Mouse (Mus musculus): ENCODE data around the gene Zw10. TPM values are rescaled to one million over a fixed set of nuclear protein-coding genes. Genes with fewer than 3 reads are reported as not detected.

Gene Zw10
- total RNA-seq (2023) = 41.8 to 47.2 TPM (median 45.3 TPM) in 4 replicates

GRCm38 (mm10) chr9:49055333-49056205 lies at the start of gene Zw10:
Gene Zw10 (plus strand): TSS chr9:49055613.

GRCm38 (mm10) chr9:49081107-49081506 lies 25.7 kb downstream of the Zw10 start, which contains the start of gene Tmprss5:
Gene Tmprss5 (plus strand): TSS chr9:49081260.

Other genes with a start within 250 kb of the Zw10 start
- gene Zbtb16, start 219.4 kb upstream of the Zw10 start, total RNA-seq (2023) = 0.22 TPM in 1 of 4 replicates, not detected in the others
- gene Htr3a, start 144.5 kb upstream of the Zw10 start, total RNA-seq (2023) = not detected in 4 replicates
- not detected in 4 replicates for gene Htr3b, start 90.6 kb upstream of the Zw10 start, total RNA-seq (2023)
- 40.3 to 56.2 TPM (median 44.4 TPM) in 4 replicates for gene Usp28, start 70.2 kb upstream of the Zw10 start, total RNA-seq (2023)
- not detected in 4 replicates for gene Tmprss5, start 25.6 kb downstream of the Zw10 start, total RNA-seq (2023)
- not detected in 4 replicates for gene Gm4894, start 194.9 kb downstream of the Zw10 start, total RNA-seq (2023)

Measured in B cell, adult 62 days (primary cell).